Mouse (Mus musculus) liver, adult (tissue): Measurements from ENCODE around the gene Ifnar1.

Source experiments
- GATA4 ChIP-seq: IDR thresholded peaks from 2 replicates; pipeline ENCODE4 v1.6.1; 2014; ENCODE audit warnings: mild to moderate bottlenecking, low read length; ENCODE audit not compliant: insufficient replicate concordance

The Ifnar1 gene

GRCm38 (mm10) chr16:91543619-91544018 is 58.6 kb downstream of the Ifnar1 start:
- TF ChIP-seq GATA4: no peak

GRCm38 (mm10) chr16:91545597-91546281 is 60.7 kb downstream of the Ifnar1 start:
- no peak for TF ChIP-seq GATA4

- TF ChIP-seq GATA4: no peak
These were observed 61.4 kb downstream of the Ifnar1 start for GRCm38 (mm10) chr16:91546391-91546835.

GRCm38 (mm10) chr16:91546836-91547741 is 62.1 kb downstream of the Ifnar1 start, which contains the start of gene Ifngr2:
Gene Ifngr2, plus strand, starts transcription at chr16:91547072.
- no peak for TF ChIP-seq GATA4

GRCm38 (mm10) chr16:91547974-91548373 is 62.9 kb downstream of the Ifnar1 start:
- TF ChIP-seq GATA4: no peak

- TF ChIP-seq GATA4: no peak
These were observed 63.5 kb downstream of the Ifnar1 start for GRCm38 (mm10) chr16:91548586-91548985.

GRCm38 (mm10) chr16:91548996-91549395 is 64.0 kb downstream of the Ifnar1 start:
- TF ChIP-seq GATA4: no peak

GRCm38 (mm10) chr16:91549616-91550015 is 64.6 kb downstream of the Ifnar1 start:
- TF ChIP-seq GATA4: no peak

- TF ChIP-seq GATA4: no peak
These were observed 66.1 kb downstream of the Ifnar1 start for GRCm38 (mm10) chr16:91551081-91551524.

GRCm38 (mm10) chr16:91552072-91552471 is 67.0 kb downstream of the Ifnar1 start:
- TF ChIP-seq GATA4: no peak

GRCm38 (mm10) chr16:91553625-91554024 is 68.6 kb downstream of the Ifnar1 start:
- TF ChIP-seq GATA4: no peak

GRCm38 (mm10) chr16:91555017-91555605 is 70.1 kb downstream of the Ifnar1 start:
- no peak for TF ChIP-seq GATA4

GRCm38 (mm10) chr16:91556659-91557058 is 71.6 kb downstream of the Ifnar1 start:
- TF ChIP-seq GATA4: no peak
